Mouse (Mus musculus) thymus, postnatal 4 days (tissue): ENCODE results near the gene Fam172a.
A peak's percentile ranks its signal among the peaks of the same experiment; 100 is the strongest.

Source experiments
- DNase-seq: peaks from one replicate; pipeline ENCODE4 v3.0.0; 2021

Gene Fam172a

DNA sequence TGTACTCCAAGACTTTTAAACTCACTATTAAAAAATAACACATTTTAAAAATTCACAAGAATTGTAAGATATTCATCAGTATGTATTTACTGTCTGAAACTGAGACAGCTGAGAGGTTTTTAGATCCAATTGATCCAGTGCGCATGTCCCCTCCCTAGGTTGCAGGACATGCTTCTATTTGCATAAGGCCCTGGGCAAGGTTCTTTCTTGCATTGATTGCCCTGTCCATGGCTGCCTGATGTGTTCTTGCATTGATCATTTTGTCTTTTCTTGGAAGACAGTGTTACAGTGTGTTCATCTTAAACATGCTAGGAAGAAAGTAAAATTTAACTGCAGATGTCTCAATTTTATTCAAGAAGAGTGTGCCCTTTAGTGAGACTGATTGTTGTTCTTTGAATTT lies 275.3 kb downstream of the Fam172a start:
- DNase-seq = no peak

DNA sequence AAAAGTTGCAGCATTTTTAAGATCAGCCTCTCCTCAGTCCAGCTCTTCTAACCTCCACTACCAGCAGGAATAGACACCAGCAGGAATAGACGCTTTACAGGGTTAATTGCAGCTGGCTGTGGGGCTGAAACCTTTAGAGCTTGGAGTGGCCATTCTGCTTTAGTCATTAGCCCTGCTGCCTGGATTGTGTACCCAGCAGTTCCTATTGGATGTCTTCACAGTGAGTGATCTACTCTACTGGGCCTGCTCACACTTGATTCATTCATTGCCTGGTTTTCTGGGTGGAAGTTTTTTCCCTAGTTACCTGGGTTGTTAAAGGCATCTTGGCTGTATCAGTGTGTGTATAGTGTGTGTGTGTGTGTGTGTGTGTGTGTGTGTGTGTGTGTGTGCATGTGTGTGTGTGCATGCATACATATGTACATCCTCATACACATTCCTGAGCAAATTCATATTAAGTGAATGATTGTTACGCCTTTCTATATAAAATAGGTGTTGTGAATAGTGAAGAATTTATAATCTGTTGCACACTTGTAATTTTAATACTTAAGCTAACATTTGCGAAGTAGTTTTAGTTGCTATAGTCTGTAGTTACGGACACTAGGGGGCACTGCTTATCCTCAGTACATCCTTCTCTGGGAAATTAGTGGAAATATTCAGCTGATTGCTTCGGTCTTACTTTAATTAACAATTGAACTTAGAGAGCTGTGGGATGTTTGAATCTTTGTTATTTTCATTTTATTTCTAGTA lies 280.4 kb downstream of the Fam172a start:
- DNase-seq = peak; percentile 19

DNA sequence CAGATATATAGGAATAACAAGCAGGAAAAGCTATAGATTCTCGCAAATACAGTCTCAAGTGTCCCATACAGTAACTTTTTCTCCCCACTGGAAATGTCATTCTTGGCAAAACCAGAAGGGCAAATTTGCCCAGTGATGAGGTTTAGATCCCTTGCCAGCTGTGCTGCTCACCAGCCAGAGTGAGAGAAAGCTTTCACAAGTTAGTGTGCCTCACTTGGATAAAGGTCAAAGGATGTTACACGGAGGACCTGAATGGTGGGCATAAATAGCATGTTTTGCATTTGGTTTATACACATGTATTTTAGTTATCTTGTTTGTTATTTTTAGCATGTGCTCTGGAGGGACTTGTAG lies 281.0 kb downstream of the Fam172a start:
- DNase-seq = no peak

DNA sequence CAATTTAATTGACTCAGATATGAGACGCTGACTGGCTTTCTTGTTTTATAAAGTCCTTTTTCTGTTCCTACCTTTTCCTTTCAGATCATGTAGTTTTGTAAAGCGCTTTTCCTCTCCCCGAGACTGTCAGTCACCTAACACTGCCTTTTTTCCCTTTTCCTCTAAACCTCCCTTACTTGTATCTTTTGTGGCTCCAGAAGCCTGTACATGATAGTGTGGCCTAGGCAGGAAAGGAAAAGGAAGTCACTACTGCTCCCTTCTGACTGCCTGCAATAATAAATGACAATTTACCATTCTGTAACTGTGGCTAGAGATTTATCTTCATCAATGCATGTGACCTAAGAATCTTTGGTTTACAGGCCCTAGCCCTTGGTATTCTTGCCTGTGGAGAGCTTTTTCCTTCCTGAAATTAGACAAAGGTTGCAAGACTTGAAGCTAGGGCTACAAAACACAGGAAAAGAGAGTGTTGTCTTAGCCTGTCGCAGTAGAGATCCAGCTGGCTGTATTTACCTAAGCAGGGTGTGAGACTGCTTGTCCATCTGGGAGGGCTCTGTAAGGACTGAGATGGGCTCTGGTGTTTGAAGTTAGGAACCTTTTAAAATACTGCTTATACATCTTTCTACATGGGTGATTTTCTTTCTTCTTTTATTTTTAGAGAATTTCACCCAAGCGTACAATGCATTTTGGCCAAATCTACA lies 289.5 kb downstream of the Fam172a start:
- no peak for DNase-seq

DNA sequence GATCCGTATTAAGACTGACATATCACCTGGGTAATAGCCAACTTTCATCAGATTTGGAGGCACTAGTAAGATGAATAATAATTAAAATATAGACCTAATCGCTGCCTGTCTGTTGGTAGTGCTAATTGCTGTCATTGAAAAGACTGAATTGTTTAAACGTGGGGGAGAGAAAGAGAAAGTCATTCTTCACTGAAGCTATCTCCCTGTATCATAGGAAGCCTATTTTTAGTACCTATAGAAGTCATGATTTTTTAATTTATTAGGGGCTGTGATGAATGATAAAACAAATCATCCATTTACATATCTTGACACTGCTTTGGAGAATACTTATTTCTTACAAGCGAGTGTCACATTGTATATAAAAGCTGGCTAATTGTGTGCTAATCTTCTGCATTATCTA lies 302.8 kb downstream of the Fam172a start:
- DNase-seq = no peak

DNA sequence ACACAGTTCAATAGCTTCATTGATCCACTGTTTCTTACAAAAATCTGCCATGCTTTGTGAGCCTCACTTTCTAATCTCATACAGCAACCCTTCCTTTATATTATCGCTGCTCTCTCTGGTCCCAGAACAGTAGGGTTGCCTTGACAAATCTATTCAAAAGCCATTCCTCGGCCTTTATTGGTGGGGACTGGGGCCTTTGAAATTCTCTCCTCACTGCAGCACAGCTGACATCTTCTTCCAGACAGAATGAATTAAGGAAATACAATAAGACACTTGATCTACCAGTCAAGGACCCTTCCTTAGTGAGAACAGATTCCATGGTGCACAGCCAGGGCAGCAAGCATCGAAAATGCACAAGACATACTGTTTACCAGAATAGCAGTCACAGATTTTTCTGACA lies 303.5 kb downstream of the Fam172a start:
- no peak for DNase-seq

DNA sequence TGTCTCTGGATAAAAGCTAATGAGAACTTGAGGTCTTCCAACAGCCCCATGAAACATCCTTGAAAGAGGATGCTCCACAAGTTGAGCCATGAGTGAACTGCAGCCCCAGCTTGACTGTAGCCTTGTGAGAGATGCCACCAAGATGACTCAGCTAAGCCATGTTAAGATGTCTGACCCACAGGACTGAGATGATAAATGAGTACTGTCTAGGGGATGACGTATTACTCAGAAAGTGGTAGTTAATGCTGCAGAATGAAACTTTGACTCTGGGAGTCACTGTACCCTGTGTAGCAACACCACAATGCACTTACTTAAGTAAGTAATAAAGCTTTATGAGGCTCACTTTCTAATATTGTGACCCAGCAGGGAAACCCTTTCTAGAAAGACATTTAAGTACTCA lies 308.3 kb downstream of the Fam172a start:
- no peak for DNase-seq

DNA sequence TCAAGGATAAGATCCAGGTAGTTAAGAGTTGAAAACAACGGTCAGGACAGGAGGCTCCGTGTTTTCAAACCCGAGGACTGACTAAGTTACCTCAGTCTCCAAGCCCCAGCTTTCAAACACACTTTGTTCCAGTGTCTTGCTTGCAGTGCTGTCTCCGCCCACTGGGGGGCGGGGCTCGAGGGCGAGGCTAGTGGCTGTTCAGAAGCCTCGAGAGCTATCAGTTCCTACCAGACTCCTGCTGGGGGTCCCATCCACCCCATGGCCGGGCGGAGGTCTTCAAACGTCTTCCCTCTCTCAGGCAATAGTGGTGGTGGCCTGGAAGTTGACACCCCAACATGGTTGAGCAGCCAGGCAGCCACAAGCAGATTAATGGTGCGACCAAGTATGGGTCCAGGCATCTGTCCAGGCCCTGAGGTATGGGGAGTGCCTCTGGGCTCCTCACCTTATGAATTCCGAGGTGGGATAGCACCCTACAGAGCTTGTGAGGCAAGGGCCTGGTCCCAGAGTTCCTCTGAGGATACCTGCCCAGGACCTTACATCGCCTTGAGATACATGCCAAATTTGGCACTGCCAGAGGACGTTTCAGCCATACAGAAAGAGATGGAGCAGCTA lies 323.0 kb downstream of the Fam172a start, which contains the start of gene Pou5f2:
Pou5f2 (plus strand) TSS at position 220 of the 612 bp plus-strand sequence.
- DNase-seq = peak; percentile 63

DNA sequence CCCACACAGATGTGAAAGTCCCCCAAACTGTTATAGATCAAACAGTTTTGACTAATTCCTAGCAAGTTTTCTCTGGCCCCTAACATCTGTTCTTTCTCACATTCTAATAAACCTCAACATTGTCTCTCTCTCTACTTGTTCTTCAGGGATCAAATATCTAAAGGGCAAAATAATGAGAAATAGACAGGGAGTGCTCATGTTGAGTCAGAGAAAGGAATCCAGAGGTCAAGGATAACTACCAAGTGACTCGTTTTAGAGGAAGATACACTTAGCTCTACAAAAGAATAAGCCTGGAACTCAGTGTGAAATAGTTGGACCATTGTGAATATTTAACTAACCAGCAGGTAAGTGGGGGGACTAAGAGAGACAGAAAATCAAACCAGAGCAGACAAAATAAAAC lies 331.0 kb downstream of the Fam172a start:
- DNase-seq = no peak

DNA sequence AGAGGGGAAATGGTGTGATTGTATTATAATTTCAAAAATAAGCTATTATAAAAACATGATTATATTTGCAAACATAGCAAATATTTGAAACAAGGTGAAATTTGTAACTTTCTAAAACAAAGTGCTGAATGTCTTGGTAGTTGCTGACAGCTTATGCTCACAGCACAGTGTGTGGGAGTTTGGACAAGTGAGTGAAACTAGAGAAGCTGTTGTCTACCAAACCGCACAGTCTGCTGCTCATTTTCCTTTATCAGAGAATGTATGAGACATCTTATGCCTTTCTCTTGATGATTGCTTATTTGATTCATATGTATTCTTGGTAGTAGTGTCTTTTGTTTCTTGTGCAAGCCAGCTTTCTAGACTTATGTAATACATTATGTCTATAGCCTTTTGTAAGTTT lies 335.4 kb downstream of the Fam172a start:
- DNase-seq = no peak

DNA sequence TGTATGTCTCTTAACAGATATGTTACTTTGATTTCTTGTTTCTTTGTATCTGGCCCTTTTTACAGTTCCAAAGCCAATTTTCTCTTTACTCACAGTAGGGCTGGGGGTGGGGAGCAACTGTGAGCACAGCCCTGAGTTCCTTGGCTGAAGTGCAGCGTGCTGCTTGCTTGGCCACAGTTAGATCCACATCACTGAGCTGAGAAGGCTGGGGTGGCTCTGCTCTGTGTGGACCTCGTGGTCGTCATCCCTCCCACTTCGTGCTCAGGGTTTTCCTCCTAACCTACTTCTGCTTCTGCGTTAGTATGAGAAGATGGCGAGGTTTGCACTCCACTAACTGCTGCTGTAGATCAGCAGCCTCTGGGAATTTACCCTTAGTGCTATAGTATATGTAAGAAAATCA lies 341.4 kb downstream of the Fam172a start:
- no peak for DNase-seq

DNA sequence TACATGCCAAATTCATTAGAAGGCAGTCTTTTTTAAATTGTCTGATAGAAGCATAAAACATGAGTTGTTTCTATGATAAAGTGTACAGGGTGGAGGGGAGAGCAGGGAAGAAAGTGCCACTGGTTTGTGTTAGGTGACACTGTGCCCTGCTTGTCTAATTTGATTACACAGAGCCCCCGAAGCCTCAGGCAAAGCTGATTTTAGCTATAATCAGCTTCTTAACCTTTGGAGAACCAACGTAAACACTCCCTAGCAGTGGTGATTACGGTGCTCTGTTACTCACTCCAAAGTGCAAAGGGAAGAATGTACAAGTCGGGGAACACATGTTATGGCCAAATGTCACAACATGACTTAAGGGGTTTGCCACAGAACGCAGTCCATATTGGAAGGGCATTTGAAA lies 343.3 kb downstream of the Fam172a start:
- no peak for DNase-seq

DNA sequence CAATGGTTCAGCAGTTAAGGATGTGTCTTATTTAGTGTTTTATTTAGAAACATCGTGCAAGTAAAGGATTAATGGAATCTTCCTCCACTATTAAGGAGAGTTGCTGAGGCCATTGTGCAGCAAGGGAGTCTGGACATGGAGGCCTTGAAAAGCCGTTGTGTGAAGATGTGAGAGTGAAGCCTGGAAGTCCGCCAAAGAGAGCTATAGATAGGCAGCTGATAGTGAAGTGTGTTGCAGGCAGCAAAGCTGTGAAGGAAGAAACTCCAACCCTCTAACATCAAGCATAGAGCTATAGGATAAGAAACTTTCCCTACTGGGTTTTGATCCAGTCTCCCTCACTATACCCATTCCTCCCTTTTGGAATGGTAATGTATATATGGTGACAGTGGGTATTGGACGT lies 385.9 kb downstream of the Fam172a start:
- no peak for DNase-seq

DNA sequence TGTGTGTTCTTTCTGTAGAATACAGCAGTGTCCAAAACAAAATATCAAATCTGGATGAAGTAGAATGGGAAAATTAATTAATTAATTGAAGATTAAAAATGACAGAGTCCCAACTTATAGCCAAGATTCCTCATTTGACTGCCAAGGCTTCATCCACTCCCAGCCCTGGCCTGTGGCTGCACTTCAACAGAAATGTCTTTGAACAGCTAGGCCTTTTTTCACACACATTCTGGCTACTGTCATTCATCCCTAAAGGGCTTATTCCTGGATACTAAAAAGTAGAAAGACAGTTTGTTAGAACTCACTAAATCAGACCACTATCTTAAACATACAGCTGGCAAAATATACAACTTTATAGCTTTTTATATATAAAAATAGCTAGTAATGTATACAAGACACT lies 388.9 kb downstream of the Fam172a start:
- no peak for DNase-seq

DNA sequence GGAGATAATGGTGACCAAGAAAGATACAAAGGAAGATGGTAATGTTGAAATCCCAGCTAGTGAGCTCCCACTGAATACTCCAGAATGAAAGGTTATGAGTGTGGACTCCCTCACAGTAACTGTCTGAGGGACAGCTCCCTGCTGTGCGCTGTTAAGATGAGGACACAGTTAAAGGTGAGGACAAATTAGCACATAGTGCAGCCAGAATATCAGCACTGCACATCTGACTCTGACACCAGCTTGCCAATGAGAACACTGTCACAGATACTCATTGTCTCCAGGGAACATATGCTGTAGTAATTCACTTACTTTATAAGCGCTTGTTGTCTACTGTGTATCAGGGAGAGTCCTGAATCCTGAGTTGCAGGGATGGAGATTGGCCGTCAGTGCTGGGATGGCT lies 390.1 kb downstream of the Fam172a start:
- DNase-seq = no peak

DNA sequence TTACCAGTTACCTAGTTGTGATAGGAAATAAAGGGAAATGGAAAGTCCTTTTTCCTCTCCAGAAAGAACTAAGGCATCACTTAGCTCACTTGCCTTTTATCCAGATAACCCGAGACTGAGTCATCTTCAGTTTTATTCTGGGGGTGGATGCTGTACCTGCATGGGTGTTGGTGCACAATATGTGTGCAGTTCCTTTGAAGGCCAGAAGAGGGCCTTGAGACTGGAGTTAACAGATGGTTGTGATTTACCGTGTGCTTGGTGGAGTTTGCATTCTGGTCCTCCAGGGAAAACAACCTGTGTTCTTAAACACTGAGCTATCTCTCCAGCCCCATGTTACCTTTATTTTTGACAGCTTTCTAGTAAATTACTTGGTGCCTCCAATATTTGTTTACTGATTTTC lies 392.5 kb downstream of the Fam172a start:
- no peak for DNase-seq

DNA sequence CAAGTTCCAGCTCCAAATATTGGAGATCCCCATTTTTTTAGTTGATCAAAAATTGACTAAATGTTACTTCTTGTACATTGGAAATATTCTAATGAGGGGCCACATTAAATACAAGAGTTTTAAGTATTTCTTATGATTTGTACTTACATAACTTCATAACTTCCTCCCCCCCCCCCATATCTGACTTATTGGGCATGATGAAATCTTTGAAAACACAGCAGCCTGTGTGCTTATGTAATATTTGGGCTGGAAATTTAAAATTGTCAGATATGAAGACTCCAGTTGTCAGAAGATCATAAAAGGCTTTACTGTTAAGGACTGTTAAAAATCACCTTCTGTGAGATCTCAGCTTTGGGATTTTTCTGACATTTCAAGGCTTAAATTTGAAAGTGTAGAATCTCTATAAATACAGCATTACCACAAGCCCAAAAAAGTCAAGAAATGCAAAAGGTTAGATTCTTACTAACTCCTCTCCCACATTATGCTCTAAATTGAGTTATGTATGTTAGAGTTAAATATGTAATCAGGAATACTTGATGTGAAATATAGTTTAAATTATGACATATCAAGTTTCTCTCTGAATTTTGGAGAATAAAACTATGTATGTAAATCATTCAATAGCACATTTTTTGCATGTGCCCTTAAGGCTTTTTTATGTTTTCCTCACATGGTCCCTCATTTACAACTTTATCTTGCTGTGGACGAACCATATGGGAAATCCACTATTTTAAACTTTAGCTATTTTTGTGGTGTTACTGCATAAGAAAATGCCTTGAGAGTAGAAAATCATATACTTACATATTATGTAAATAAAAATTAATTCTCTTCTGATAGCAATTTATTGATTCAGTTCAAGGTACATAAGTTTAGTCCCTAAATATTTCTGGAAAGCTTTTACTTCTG lies 393.5 kb downstream of the Fam172a start:
- no peak for DNase-seq

DNA sequence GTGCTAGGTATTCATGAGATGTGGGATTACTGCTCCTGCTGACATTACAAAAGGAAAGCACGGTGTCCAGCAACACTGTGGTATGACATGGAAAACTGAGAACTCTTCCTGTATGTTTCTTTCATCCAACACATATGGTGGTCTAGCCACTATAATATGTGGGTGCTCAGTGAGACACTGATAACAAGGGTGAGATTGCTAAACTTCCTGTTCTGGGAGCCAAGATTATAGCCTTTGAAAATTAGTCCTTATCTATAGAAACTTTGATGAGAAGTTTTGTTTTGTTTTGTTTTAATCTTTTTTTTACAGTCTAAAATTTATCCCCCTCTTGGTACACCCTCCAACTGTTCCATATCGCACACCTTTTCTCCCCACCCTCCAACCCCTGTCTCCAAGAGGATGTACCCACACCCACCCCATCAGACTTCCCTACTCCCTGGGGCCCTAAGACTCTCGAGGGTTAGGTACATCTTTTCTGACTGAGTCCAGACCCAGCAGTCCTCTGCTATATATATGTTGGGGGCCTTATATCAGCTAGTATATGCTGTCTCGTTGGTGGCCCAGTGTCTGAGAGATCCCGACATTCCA lies 397.1 kb downstream of the Fam172a start:
- no peak for DNase-seq

DNA sequence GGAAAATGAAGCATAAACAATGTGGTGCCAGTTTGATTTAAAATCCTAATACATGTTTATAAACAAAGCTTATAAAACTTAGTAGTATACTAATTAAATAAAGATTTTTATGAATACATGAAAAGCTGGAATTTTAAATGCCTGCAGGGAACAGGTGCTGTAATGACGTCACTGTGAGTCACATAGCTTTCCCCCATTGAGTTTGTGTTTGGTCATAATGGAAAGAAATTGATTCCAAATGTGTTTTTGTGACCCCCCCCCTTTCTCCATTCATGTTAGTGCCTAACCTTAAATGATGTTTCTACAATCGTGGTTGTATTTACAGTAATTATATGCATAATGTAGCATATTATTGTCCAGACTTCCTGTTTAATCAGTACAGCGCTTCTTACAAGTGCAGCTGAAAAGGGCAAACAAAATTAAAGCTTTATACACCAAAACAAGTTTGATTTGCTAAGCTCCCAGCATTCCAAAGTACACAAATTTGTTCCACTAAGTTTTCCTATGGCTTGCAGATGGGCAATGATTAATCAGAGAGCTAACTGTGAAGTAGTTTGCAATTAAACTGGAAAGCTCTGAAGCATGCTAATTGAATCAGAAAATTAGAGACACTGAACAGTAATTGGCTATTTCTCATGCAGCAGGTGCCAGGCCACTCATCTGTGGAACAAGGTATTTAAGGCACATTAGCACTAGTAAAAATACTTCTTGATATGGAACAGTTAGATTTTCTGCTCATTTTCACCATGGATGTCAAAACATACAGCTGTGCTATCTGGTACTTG lies 398.1 kb downstream of the Fam172a start:
- DNase-seq = no peak

DNA sequence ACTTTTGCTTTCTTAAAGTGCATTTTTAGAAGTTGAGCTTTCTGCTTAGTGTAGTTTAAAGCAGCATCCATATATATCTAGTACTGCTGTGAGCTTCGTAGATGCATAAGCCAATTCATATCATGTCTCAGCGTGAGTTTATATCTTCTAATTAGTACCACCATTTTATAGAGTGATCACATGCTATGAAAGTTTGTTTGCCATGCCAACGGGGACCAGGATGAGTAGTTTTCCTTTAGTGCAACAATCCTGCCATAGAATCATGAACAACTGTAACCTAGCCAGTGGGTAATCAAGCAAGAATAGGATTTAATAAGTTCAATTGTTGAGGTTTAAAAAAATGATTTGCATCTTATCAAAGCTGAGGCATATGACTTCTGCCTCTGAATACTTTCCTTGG lies 398.8 kb downstream of the Fam172a start:
- no peak for DNase-seq

DNA sequence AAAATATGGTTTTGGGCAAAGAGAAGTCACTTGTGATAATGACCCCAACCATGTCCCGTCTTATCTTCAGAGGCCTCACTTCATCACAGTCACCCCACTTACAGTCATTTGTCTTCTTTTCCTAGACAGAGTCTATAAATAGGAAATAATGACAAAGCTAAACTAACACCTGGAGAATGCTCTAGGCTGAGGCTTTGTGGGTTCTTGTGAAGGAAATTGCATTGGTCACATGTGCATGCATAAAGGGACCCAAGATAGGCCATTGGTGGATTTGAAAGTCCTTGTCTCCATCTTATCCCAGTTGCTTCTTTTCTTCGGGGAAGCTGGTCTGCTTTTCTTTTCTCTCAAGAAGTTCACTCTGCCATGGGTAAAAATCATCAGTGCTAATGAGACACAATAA lies 400.5 kb downstream of the Fam172a start:
- DNase-seq = no peak

DNA sequence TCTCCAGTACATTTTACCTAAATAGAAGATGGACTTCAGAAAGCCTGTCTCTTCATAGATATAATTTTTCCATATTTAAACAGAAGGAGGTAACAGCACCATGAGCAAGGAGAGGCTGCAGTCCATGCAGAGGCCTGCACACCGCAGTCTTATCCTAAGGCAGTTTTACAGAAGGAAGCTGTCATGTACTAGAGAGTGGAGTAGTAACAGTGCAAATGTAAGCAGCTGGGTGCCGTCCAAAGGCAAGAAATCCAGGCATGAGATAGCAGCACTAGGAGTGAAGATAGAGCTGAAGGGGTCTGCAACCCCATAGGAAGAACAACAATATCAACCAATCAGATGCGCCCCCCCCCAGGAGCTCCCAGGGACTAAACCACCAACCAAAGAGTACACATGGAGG lies 403.0 kb downstream of the Fam172a start:
- no peak for DNase-seq
